Mouse (Mus musculus): ENCODE data around the gene Tsacc. TPM values are rescaled to one million over a fixed set of nuclear protein-coding genes. Genes with fewer than 3 reads are reported as not detected.

Tsacc gene
- polyA plus RNA-seq, 1 experiment from 2014 or later: 8.1 TPM

GRCm38 (mm10) chr3:88252739-88253138 is 44.1 kb downstream of the Tsacc start:
- Histone ChIP-seq H3K9ac (replicated peaks; ENCODE audit: low read length) (no peak overlapping the region), H3K4me1 (ENCODE audit: control insufficient read depth, insufficient read depth, low read length) (peaks cover 5% of the 10 kb centered on the region; the same call in 1 of the 2 replicates), H3K4me2 (ENCODE audit: low read length) (no peak overlapping the region), H3K9me3 (ENCODE audit: control insufficient read depth, low read length) (no peaks in the 10 kb centered on the region), H3K36me3 (ENCODE audit: control insufficient read depth, insufficient read depth, low read length) (no peaks in the 10 kb centered on the region), H3K4me3 (replicated peaks; ENCODE audit: low read depth, low read length) (no peak overlapping the region), H3K27me3 (ENCODE audit: control insufficient read depth, insufficient read depth, low read length) (peaks cover 17% of the 10 kb centered on the region; the same call in 1 of the 2 replicates), H3K27ac (replicated peaks; ENCODE audit: low read depth, low read length) (no peak overlapping the region)
- no peak for ATAC-seq (ENCODE audit: low FRiP score, low TSS enrichment)
- WGBS: 68% methylated on average over 6 of the region's 6 CpGs
- no peak for DNase-seq

GRCm38 (mm10) chr3:88248406-88248805 is 48.4 kb downstream of the Tsacc start:
- ATAC-seq (ENCODE audit: low FRiP score, low TSS enrichment): no peak
- Histone ChIP-seq H3K9ac (replicated peaks; ENCODE audit: low read length) (no peak overlapping the region), H3K27me3 (ENCODE audit: control insufficient read depth, insufficient read depth, low read length) (peaks cover 20% of the 10 kb centered on the region; the same call in 1 of the 2 replicates), H3K9me3 (ENCODE audit: control insufficient read depth, low read length) (no peaks in the 10 kb centered on the region), H3K4me3 (replicated peaks; ENCODE audit: low read depth, low read length) (no peak overlapping the region), H3K27ac (replicated peaks; ENCODE audit: low read depth, low read length) (no peak overlapping the region), H3K4me1 (ENCODE audit: control insufficient read depth, insufficient read depth, low read length) (no peaks in the 10 kb centered on the region), H3K36me3 (ENCODE audit: control insufficient read depth, insufficient read depth, low read length) (no peaks in the 10 kb centered on the region), H3K4me2 (ENCODE audit: low read length) (no peak overlapping the region)
- no peak for DNase-seq
- WGBS: 56% methylated on average over 11 of the region's 11 CpGs

DNA sequence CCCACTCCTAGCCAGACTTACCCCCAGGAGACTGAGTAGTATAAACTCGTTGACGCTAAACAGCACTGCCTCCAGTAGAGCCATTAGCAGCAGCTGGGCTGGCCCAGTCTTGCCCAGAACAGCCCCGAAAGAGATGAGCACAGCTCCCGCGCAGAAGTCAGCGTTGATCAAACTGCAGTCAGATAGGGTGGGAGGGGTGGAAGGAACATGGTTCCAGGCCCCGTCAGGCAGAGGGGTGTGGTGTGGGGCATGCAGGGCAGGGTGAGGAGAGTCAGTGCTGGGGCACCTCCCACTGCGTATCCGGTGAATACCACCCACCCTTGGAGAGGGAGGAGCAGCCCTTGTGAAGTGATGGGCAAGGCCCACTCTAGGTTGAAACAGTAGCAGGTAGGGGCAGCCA is 49.1 kb downstream of the Tsacc start:
- ATAC-seq (ENCODE audit: low FRiP score, low TSS enrichment): no peak

DNA sequence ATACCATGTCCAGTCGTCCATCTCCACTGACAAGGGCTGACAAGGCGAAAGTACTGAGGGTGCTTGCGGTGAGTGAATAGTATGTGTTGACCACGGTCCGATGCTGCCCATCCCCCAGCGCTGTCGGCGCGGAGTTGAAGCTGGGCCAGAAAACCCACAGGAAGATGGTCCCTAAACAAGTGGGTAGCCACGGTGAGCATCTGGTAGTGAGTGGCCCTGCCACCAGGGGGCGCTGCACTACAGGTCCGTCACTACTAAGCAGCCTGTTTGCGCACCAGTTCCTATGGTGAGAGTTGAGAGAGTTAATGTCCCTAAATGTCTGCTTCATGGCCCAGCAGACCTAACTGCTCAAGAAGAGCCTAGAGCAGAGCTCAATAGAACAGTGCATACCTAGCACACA is 51.0 kb downstream of the Tsacc start:
- Histone ChIP-seq H3K4me3 (replicated peaks; ENCODE audit: low read depth, low read length) (no peak overlapping the region), H3K9ac (replicated peaks; ENCODE audit: low read length) (no peak overlapping the region), H3K4me1 (ENCODE audit: control insufficient read depth, insufficient read depth, low read length) (peaks cover 11% of the 10 kb centered on the region), H3K36me3 (ENCODE audit: control insufficient read depth, insufficient read depth, low read length) (no peaks in the 10 kb centered on the region), H3K27me3 (ENCODE audit: control insufficient read depth, insufficient read depth, low read length) (peaks cover 19% of the 10 kb centered on the region; the same call in 1 of the 2 replicates), H3K9me3 (ENCODE audit: control insufficient read depth, low read length) (no peaks in the 10 kb centered on the region), H3K4me2 (ENCODE audit: low read length) (no peak overlapping the region), H3K27ac (replicated peaks; ENCODE audit: low read depth, low read length) (no peak overlapping the region)
- peak; percentile 74 for DNase-seq
- WGBS: 19% methylated on average over 13 of the region's 13 CpGs
- ATAC-seq (ENCODE audit: low FRiP score, low TSS enrichment): no peak

More for the DNA sequence above, 49.1 kb downstream of the Tsacc start:
- Histone ChIP-seq H3K9me3 (ENCODE audit: control insufficient read depth, low read length) (no peaks in the 10 kb centered on the region), H3K27ac (replicated peaks; ENCODE audit: low read depth, low read length) (no peak overlapping the region), H3K36me3 (ENCODE audit: control insufficient read depth, insufficient read depth, low read length) (no peaks in the 10 kb centered on the region), H3K9ac (replicated peaks; ENCODE audit: low read length) (no peak overlapping the region), H3K4me2 (ENCODE audit: low read length) (no peak overlapping the region), H3K4me3 (replicated peaks; ENCODE audit: low read depth, low read length) (no peak overlapping the region), H3K4me1 (ENCODE audit: control insufficient read depth, insufficient read depth, low read length) (no peaks in the 10 kb centered on the region), H3K27me3 (ENCODE audit: control insufficient read depth, insufficient read depth, low read length) (peaks cover 16% of the 10 kb centered on the region; the same call in 1 of the 2 replicates)
- no peak for DNase-seq
- 75% methylated on average over 9 of the region's 9 CpGs for WGBS

- H3K4me2 ChIP-seq (ENCODE audit: low read length): no peak overlapping the region
- peak; percentile 80 for DNase-seq
- H3K27ac ChIP-seq (replicated peaks; ENCODE audit: low read depth, low read length): no peak overlapping the region
- no peaks in the 10 kb centered on the region for H3K9me3 ChIP-seq (ENCODE audit: control insufficient read depth, low read length)
- H3K4me3 ChIP-seq (replicated peaks; ENCODE audit: low read depth, low read length): no peak overlapping the region
- H3K4me1 ChIP-seq (ENCODE audit: control insufficient read depth, insufficient read depth, low read length): peaks cover 19% of the 10 kb centered on the region
- 5% methylated on average over 2 of the region's 2 CpGs for WGBS
- no peak for ATAC-seq (ENCODE audit: low FRiP score, low TSS enrichment)
- no peaks in the 10 kb centered on the region for H3K36me3 ChIP-seq (ENCODE audit: control insufficient read depth, insufficient read depth, low read length)
- H3K27me3 ChIP-seq (ENCODE audit: control insufficient read depth, insufficient read depth, low read length): peaks cover 30% of the 10 kb centered on the region; the same call in 1 of the 2 replicates
- no peak overlapping the region for H3K9ac ChIP-seq (replicated peaks; ENCODE audit: low read length)
Measured at GRCm38 (mm10) chr3:88244071-88244470, 52.7 kb downstream of the Tsacc start.

DNA sequence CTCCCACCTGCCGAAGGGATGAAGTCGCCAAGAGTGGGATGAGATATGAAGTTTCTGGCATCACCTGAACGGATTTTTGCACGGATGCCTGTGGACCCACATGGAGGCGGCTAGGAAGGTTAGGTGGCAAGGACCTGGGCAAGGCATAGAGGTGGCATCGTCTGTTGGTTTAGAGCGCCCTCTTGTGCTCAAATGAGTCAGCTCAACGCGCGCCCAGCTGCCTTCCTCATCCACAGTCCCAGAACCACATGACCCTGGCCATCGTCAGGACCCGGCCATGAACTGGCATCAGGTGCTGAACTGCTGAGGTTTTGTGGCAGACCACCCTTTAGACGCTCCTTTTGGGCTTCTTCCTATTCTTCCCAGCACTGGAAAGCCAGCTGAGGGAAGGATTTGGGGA is 54.3 kb downstream of the Tsacc start:
- DNase-seq: peak; percentile 92
- H3K27ac ChIP-seq (replicated peaks; ENCODE audit: low read depth, low read length): peak overlapping the region; percentile 77
- H3K36me3 ChIP-seq (ENCODE audit: control insufficient read depth, insufficient read depth, low read length): no peaks in the 10 kb centered on the region
- under 1% methylated on average over 13 of the region's 13 CpGs for WGBS
- H3K4me2 ChIP-seq (ENCODE audit: low read length): peak overlapping the region; percentile 15; the same call in 1 of the 2 replicates
- peaks cover 32% of the 10 kb centered on the region; the same call in 1 of the 2 replicates for H3K27me3 ChIP-seq (ENCODE audit: control insufficient read depth, insufficient read depth, low read length)
- H3K9ac ChIP-seq (replicated peaks; ENCODE audit: low read length): peak overlapping the region; percentile 16; the same call in 1 of the 2 replicates
- H3K9me3 ChIP-seq (ENCODE audit: control insufficient read depth, low read length): no peaks in the 10 kb centered on the region
- peaks cover 32% of the 10 kb centered on the region for H3K4me1 ChIP-seq (ENCODE audit: control insufficient read depth, insufficient read depth, low read length)
- H3K4me3 ChIP-seq (replicated peaks; ENCODE audit: low read depth, low read length): no peak overlapping the region
- ATAC-seq (ENCODE audit: low FRiP score, low TSS enrichment): peak; percentile 67

GRCm38 (mm10) chr3:88241045-88241786 is 55.6 kb downstream of the Tsacc start:
- peak overlapping the region; percentile 24 for H3K4me3 ChIP-seq (replicated peaks; ENCODE audit: low read depth, low read length)
- peak; percentile 55 for ATAC-seq (ENCODE audit: low FRiP score, low TSS enrichment)
- H3K4me2 ChIP-seq (ENCODE audit: low read length): peak overlapping the region; percentile 46
- peaks cover 32% of the 10 kb centered on the region; the same call in 1 of the 2 replicates for H3K27me3 ChIP-seq (ENCODE audit: control insufficient read depth, insufficient read depth, low read length)
- no peaks in the 10 kb centered on the region for H3K36me3 ChIP-seq (ENCODE audit: control insufficient read depth, insufficient read depth, low read length)
- no peaks in the 10 kb centered on the region for H3K9me3 ChIP-seq (ENCODE audit: control insufficient read depth, low read length)
- peak overlapping the region; percentile 48 for H3K9ac ChIP-seq (replicated peaks; ENCODE audit: low read length)
- WGBS: 1% methylated on average over 48 of the region's 48 CpGs
- DNase-seq: peak; percentile 82
- peak overlapping the region; percentile 78 for H3K27ac ChIP-seq (replicated peaks; ENCODE audit: low read depth, low read length)
- H3K4me1 ChIP-seq (ENCODE audit: control insufficient read depth, insufficient read depth, low read length): peaks cover 45% of the 10 kb centered on the region

GRCm38 (mm10) chr3:88239446-88239845 is 57.4 kb downstream of the Tsacc start:
- Histone ChIP-seq H3K4me3 (replicated peaks; ENCODE audit: low read depth, low read length) (no peak overlapping the region), H3K27me3 (ENCODE audit: control insufficient read depth, insufficient read depth, low read length) (peaks cover 26% of the 10 kb centered on the region; the same call in 1 of the 2 replicates), H3K4me1 (ENCODE audit: control insufficient read depth, insufficient read depth, low read length) (peaks cover 54% of the 10 kb centered on the region), H3K36me3 (ENCODE audit: control insufficient read depth, insufficient read depth, low read length) (no peaks in the 10 kb centered on the region), H3K9ac (replicated peaks; ENCODE audit: low read length) (no peak overlapping the region), H3K27ac (replicated peaks; ENCODE audit: low read depth, low read length) (peak overlapping the region; percentile 53; the same call in 1 of the 2 replicates), H3K9me3 (ENCODE audit: control insufficient read depth, low read length) (no peaks in the 10 kb centered on the region), H3K4me2 (ENCODE audit: low read length) (no peak overlapping the region)
- WGBS: 56% methylated on average over 4 of the region's 4 CpGs
- ATAC-seq (ENCODE audit: low FRiP score, low TSS enrichment): no peak
- no peak for DNase-seq
